Mouse (Mus musculus) limb, embryonic 14.5 days (tissue): ENCODE data around the gene Apol10b. TPM values are rescaled to one million over a fixed set of nuclear protein-coding genes. Genes with fewer than 3 reads are reported as not detected.
"Not testable (repeated sequence)": the region's sequence is repeated elsewhere in the genome, so short reads cannot be mapped to it uniquely, and the experiment has no call there.

ENCODE experiments used
- ATAC-seq: fragments of 200-750 bp; cut with Nextera tagmentation; 2 replicates; pipeline ENCODE4 v1.8.0; 2017; ENCODE audit warnings: low read depth, moderate number of reproducible peaks, moderate TSS enrichment; ENCODE audit not compliant: low FRiP score
- DNase-seq: peaks from one replicate; pipeline ENCODE4 v3.0.0-alpha.2; 2015; ENCODE audit warnings: low spot score
- H3K27ac ChIP-seq: fragments of 300-500 bp; sonication (generic); replicated peaks from 2 replicates; pipeline ENCODE4 v1.5.1; 2014; ENCODE audit warnings: low read depth, mild to moderate bottlenecking, low read length, moderate library complexity, mixed read lengths
- H3K27me3 ChIP-seq: fragments of 300-500 bp; sonication (generic); 2 replicates; pipeline ENCODE4 v1.6.1; 2014; ENCODE audit warnings: low read length, mixed read lengths; ENCODE audit not compliant: control insufficient read depth, insufficient read depth
- H3K36me3 ChIP-seq: fragments of 300-500 bp; sonication (generic); 2 replicates; pipeline ENCODE4 v1.6.1; 2014; ENCODE audit warnings: mild to moderate bottlenecking, low read length, moderate library complexity, mixed read lengths; ENCODE audit not compliant: control insufficient read depth, insufficient read depth
- H3K4me1 ChIP-seq: fragments of 300-500 bp; sonication (generic); 2 replicates; pipeline ENCODE4 v1.6.1; 2014; ENCODE audit warnings: antibody characterized with exemption, low read length, mixed read lengths; ENCODE audit not compliant: control insufficient read depth, insufficient read depth
- H3K4me2 ChIP-seq: fragments of 300-500 bp; sonication (generic); replicated peaks from 2 replicates; pipeline ENCODE4 v1.6.1; 2014; ENCODE audit warnings: low read depth, mild to moderate bottlenecking, low read length, moderate library complexity; ENCODE audit not compliant: severe bottlenecking
- H3K4me3 ChIP-seq: fragments of 300-500 bp; sonication (generic); replicated peaks from 2 replicates; pipeline ENCODE4 v1.5.1; 2014; ENCODE audit warnings: low read length
- H3K9ac ChIP-seq: fragments of 300-500 bp; sonication (generic); 2 replicates; pipeline ENCODE4 v1.6.1; 2014; ENCODE audit warnings: mild to moderate bottlenecking, low read depth, low read length, moderate library complexity; ENCODE audit not compliant: severe bottlenecking
- H3K9me3 ChIP-seq: fragments of 300-500 bp; sonication (generic); 2 replicates; pipeline ENCODE4 v1.6.1; 2016; ENCODE audit warnings: low read length; ENCODE audit not compliant: control insufficient read depth
- POLR2A ChIP-seq: fragments of 200-500 bp; IDR thresholded peaks from 2 replicates; pipeline ENCODE4 v1.8.0; 2012; ENCODE audit warnings: inconsistent platforms, mild to moderate bottlenecking, moderate library complexity, borderline replicate concordance; ENCODE audit not compliant: insufficient read depth, insufficient read length; ENCODE audit errors: extremely low read depth
- WGBS: fragments of 180-500 bp; shearing (Covaris S2); extraction: QIAGEN DNeasy Blood & Tissue Kit; methylation state at CpG from one replicate; pipeline ENCODE4 v1.1.7; 2014; 5-methylcytosine and 5-hydroxymethylcytosine counted together
- polyA plus RNA-seq, 2 experiments: library from polyadenylated mRNA; depleted of rRNA in 1 of 2; stranded (reverse) in 1 of 2; unstranded in 1 of 2; fragments of >200 nt; fragmentation: Nextera tagmentation in 1 of 2; extraction: Ambion mirVana in 1 of 2; gene quantifications; 2 replicates each; pipeline versions ENCODE4 v1.2.1 to v1.2.3; 2012 to 2014

The Apol10b gene
- 0.04 and 0.16 TPM in 2 replicates for polyA plus RNA-seq (2012; rRNA removed)
- 0.12 TPM in 1 of 2 replicates, not detected in the other for polyA plus RNA-seq (2014; fragmentation: Nextera tagmentation; extraction: Ambion mirVana)

GRCm38 (mm10) chr15:77595961-77596360, at the start of gene Apol10b:
Apol10b (minus strand) TSS chr15:77596125.
- DNase-seq (no peak), ATAC-seq (no peak)
- no peak for TF ChIP-seq POLR2A
- no peaks in the 10 kb centered on the region for H3K4me1 ChIP-seq
- H3K4me3 ChIP-seq = no peak within 1 kb of the TSS
- WGBS = 52% methylated on average over 5 of the region's 5 CpGs
- H3K9ac ChIP-seq = no peak within 1 kb of the TSS
- H3K27ac ChIP-seq = no peak within 1 kb of the TSS
- H3K27me3 ChIP-seq = no peaks in the 10 kb centered on the region
- no peaks in the 10 kb centered on the region for H3K36me3 ChIP-seq
- H3K9me3 ChIP-seq = no peaks in the 10 kb centered on the region
- H3K4me2 ChIP-seq = no peak within 1 kb of the TSS

- H3K4me3 ChIP-seq, H3K4me2 ChIP-seq, H3K9ac ChIP-seq, ATAC-seq, H3K27me3 ChIP-seq, H3K36me3 ChIP-seq, H3K9me3 ChIP-seq, H3K27ac ChIP-seq, DNase-seq, H3K4me1 ChIP-seq: not testable (repeated sequence)
- 88% methylated on average over 2 of the region's 2 CpGs for WGBS
Observed at GRCm38 (mm10) chr15:77643176-77643575, 47.3 kb upstream of the Apol10b start, which contains the start of gene Apol11b. Apol11b (minus strand) TSS chr15:77643286.

- not testable (repeated sequence) for H3K4me3 ChIP-seq, H3K36me3 ChIP-seq, H3K27ac ChIP-seq, H3K9ac ChIP-seq, H3K27me3 ChIP-seq, ATAC-seq, DNase-seq, H3K4me1 ChIP-seq, H3K4me2 ChIP-seq, H3K9me3 ChIP-seq
- WGBS = 75% methylated on average over 3 of the region's 3 CpGs
Observed at GRCm38 (mm10) chr15:77629822-77630221, 33.9 kb upstream of the Apol10b start.

GRCm38 (mm10) chr15:77628647-77629046, 32.7 kb upstream of the Apol10b start:
- not testable (repeated sequence) for ATAC-seq, H3K9me3 ChIP-seq, H3K4me1 ChIP-seq, H3K4me3 ChIP-seq, DNase-seq, H3K9ac ChIP-seq, H3K36me3 ChIP-seq, H3K4me2 ChIP-seq, H3K27me3 ChIP-seq, H3K27ac ChIP-seq
- WGBS = 47% methylated on average over 9 of the region's 9 CpGs

GRCm38 (mm10) chr15:77626471-77626870, 30.5 kb upstream of the Apol10b start:
- not testable (repeated sequence) for H3K4me3 ChIP-seq, H3K9ac ChIP-seq, H3K4me1 ChIP-seq, DNase-seq, H3K4me2 ChIP-seq, H3K27ac ChIP-seq, H3K9me3 ChIP-seq, ATAC-seq, H3K36me3 ChIP-seq, H3K27me3 ChIP-seq
- 65% methylated on average over 4 of the region's 4 CpGs for WGBS

GRCm38 (mm10) chr15:77624710-77625109, 28.8 kb upstream of the Apol10b start:
- 81% methylated on average over 1 of the region's 1 CpGs for WGBS
- Histone ChIP-seq H3K9me3 (no peaks in the 10 kb centered on the region), H3K36me3 (no peaks in the 10 kb centered on the region), H3K4me2 (no peak overlapping the region), H3K4me3 (no peak overlapping the region), H3K4me1 (no peaks in the 10 kb centered on the region), H3K27me3 (no peaks in the 10 kb centered on the region), H3K27ac (no peak overlapping the region), H3K9ac (no peak overlapping the region)
- ATAC-seq = no peak
- no peak for TF ChIP-seq POLR2A
- DNase-seq = no peak
